Mouse (Mus musculus) right cerebral cortex, postnatal 36 days (tissue): ENCODE data around the gene Smco2.

Experiments
- DNase-seq, 2 experiments: peaks; one replicate each; pipeline ENCODE4 v3.0.0; 2022; ENCODE audit warnings: low spot score in 2 of 2, mixed read lengths in 1 of 2

Smco2 gene

GRCm38 (mm10) chr6:146899647-146900046 is 49.7 kb downstream of the Smco2 start:
- DNase-seq: no peak

GRCm38 (mm10) chr6:146901929-146902328 is 52.0 kb downstream of the Smco2 start:
- no peak for DNase-seq

GRCm38 (mm10) chr6:146903632-146904031 is 53.7 kb downstream of the Smco2 start:
- no peak for DNase-seq

- DNase-seq: no peak
Measured at GRCm38 (mm10) chr6:146904707-146905106, 54.8 kb downstream of the Smco2 start.

GRCm38 (mm10) chr6:146906000-146906786 is 56.3 kb downstream of the Smco2 start:
- DNase-seq: no peak

- DNase-seq: no peak
Measured at GRCm38 (mm10) chr6:146907061-146907794, 57.3 kb downstream of the Smco2 start.

GRCm38 (mm10) chr6:146907795-146908190 is 57.9 kb downstream of the Smco2 start:
- DNase-seq: no peak

GRCm38 (mm10) chr6:146908801-146909200 is 58.9 kb downstream of the Smco2 start:
- no peak for DNase-seq

GRCm38 (mm10) chr6:146909725-146910489 is 60.0 kb downstream of the Smco2 start:
- DNase-seq: no peak

GRCm38 (mm10) chr6:146910801-146911200 is 60.9 kb downstream of the Smco2 start:
- DNase-seq: no peak

GRCm38 (mm10) chr6:146912835-146913488 is 63.1 kb downstream of the Smco2 start:
- no peak for DNase-seq

GRCm38 (mm10) chr6:146913489-146914198 is 63.7 kb downstream of the Smco2 start:
- DNase-seq: no peak

- no peak for DNase-seq
Measured at GRCm38 (mm10) chr6:146915808-146916207, 65.9 kb downstream of the Smco2 start.

GRCm38 (mm10) chr6:146917396-146917795 is 67.5 kb downstream of the Smco2 start:
- no peak for DNase-seq

GRCm38 (mm10) chr6:146918341-146918740 is 68.4 kb downstream of the Smco2 start:
- DNase-seq: no peak
